Mouse (Mus musculus): ENCODE measurements around the gene Hoxa4.

The Hoxa4 gene

DNA sequence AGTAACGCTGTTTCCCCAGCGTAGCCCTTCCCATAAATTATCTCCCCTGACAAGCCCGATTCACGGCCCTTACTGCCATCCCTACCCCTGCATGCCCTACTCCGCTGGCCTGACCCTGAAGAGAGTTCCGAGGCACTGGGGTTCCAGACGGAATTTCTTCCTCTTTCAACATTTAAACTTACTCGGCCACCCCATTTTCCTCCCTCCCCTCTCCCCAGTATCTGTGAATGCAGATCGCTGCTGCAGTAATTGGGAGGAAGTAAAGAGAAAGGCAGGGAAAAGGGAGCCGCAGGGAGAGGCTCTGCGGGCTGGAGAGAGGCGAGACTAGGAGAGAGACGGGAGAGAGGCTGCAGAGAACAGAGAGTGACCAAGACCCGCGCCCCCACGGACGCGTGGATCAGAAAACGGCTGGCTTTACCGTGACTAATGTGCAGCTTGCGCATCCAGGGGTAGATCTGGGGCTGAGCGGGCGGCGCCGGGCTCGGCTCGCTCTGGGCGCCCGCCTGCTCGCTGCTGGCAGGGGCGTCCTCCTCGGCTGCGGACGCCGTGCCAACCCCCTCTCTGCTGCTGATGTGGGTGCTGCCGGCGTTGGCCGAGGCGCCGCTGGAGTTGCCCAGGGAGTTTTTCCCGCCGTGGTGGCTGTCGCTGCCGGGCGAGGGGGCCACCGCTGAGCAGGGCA, 12.0 kb upstream of the Hoxa4 start:
- DNase-seq (ENCODE audit: low spot score): no peak

DNA sequence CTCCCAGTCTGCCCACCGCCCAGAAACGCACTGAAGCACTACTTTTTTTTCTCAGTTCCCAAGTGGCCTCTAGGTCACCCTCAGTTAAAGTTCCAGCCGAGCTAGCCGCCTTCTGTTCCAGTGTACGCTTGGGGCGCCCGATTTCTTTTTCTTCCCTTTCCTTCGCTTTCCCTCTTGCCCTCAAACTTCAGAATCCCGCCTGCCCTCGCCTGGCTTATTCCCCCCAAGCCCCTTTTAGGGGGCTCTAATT, 11.5 kb upstream of the Hoxa4 start:
- DNase-seq (ENCODE audit: low spot score): no peak

DNA sequence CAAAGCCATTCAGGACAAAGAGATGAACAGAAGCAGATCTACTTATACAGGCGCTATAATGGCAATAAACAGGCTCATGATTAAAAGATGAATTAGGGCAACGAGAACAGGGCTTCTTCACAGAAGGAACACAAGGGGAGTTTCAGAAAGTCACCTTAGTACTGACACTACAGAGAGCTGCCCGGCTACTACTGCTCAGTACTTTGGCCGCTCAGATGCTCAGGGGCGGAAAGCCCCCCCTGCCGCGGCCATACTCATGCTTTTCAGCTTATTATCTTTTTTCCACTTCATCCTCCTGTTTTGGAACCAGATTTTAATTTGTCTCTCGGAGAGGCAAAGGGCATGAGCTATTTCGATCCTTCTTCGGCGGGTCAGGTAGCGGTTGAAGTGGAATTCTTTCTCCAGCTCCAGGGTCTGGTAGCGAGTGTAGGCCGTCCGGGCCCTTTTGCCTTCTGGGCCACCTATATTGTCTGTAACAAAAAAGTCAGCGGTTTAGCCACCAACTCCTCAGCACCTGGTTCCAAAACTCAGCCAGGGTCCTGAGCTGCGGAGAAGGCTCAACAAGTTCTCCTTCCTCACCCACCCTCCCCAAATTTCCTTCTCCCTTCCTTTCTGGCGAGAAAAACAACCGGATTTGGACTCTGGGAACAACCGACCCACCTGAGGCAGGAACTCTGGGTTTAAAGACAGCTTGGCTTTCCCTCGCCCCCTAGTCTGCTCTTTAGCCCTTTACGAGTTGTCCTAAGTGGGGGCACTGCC, 11.0 kb upstream of the Hoxa4 start:
- DNase-seq (ENCODE audit: low spot score): no peak

DNA sequence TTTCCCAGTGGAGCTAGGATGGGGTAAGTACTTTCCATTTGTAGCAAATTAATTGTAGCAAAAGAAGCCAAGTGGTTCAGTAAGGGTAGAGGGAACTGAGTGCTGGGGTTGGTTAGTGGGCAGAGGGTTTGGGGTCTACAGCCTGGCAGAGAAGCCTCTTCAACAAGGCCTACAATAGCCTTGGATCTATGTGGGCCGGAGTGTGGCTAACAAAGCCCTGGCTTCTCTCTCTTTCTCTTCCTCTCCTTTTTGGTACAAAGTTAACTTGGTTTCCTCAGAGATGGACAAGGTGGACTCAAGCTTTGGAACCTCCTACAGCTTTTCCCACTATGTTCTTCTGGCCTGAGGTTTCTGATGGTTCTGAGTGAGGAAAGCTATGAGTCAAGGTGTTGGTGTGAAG, 9.7 kb upstream of the Hoxa4 start:
- no peak for DNase-seq (ENCODE audit: low spot score)

- DNase-seq (ENCODE audit: low spot score): no peak
Observed at GRCm38 (mm10) chr6:52200751-52201250, 9.2 kb upstream of the Hoxa4 start.

DNA sequence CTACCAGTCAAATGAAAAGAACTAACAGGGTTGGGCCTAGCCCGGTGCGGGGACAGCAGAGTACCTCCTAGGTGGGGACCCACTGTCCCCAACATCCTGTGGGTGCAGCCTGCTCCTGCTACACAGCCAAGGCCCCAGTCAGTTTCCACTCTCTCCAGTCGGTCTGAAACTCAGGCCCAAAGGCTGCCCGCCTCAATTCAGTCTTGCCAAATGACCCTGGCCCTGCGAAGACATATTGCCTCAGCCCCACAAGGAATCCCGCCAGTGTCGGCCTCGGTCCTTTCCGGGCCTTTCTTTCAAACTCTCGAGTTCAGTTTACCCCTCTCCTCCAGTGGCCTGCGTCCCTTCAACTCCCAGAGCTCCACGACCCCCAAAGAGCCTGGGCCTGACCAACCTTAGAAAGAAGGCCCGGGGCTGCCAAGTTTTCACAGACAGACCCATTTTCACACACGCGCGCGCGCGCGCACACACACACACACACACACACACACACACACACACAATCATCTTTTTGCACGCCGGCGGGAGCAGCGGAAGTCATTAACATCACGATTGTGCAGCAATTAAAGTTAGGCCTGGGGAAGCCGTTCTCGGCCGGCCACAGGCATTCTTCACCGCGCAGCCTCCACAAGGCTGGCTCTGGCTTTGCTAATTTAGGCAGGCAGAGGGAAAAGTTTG, 8.7 kb upstream of the Hoxa4 start:
- DNase-seq (ENCODE audit: low spot score): no peak

- no peak for DNase-seq (ENCODE audit: low spot score)
Observed at GRCm38 (mm10) chr6:52197271-52197670, 5.7 kb upstream of the Hoxa4 start.

GRCm38 (mm10) chr6:52196811-52197210, 5.3 kb upstream of the Hoxa4 start:
- no peak for DNase-seq (ENCODE audit: low spot score)

- DNase-seq (ENCODE audit: low spot score): no peak
Observed at GRCm38 (mm10) chr6:52194690-52195089, 3.1 kb upstream of the Hoxa4 start.

DNA sequence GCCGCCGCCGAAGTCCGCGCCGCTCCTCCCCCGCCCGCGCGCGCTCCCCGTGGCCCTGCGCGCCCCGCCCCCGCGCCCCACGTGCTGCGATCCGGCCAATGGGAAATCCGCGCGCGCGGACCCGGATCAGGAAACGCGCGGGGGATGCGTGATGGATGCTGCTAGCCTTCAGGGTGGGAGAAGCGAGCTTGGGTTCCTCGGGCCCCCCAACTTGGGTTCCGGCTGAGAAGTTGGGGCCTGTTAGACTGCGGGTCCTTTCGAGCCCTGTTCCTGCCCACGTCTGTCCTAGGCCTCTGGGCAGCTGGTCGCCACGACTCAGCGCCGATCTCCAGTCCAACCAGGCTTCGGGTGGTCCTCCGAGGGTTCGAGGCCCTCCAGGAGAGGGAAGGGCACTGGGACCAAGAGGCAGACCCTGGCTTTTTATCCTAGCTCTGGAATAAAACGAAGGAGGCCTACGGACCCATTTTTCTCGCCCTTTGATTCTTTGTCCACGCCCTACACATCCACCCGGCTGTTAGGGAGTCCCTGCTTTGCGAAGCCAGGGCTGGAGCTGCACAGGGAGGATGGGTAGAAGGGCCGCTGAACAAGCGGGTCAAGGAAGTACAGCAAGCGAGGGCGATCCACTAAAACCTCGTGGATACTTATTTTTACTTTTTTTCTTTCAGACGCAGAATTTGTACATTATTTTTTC, 452 bp upstream of the Hoxa4 start:
- peak; percentile 58 for DNase-seq (ENCODE audit: low spot score)

GRCm38 (mm10) chr6:52190410-52190809, 1.1 kb downstream of the Hoxa4 start:
- DNase-seq (ENCODE audit: low spot score): no peak

DNA sequence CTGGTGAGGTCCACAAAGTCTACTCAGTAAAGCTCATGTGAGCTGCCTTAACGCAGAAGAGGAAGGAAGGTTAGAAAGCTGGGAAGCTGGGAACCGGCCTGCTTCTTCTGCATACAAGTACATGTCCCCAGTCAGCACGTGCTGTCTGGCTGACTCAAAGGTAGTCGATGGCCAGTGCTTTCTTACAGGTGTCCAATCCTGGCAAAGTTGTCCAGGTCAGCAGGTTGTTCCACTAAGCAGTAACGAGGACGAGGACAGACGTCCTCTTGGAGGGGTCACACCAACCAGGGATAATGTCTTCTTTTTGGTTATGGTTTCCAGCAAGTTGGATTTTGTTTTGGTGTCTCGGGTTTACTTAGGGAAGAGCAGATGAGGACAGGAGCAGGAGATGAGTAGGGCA, 1.6 kb downstream of the Hoxa4 start:
- DNase-seq (ENCODE audit: low spot score): no peak

- no peak for DNase-seq (ENCODE audit: low spot score)
Observed at GRCm38 (mm10) chr6:52189172-52189591, 2.4 kb downstream of the Hoxa4 start.

DNA sequence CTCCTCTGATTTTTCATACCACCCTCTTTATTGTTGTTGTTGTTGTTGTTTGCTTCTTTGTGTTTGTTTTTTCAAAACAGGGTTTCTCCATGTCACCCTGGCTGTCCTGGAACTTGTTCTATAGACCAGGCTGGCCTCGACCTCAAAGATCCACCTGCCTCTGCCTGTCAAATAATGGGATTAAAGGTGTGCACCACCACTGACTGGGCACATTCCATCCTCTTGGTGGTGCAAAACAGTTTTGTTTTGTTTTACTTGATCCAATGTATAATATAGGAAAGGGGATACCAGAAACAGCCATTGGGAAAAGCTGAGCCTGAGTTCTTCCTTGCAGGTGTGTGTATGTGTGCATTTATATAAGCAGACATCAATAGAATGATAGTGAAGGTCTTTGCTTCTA, 5.1 kb downstream of the Hoxa4 start:
- DNase-seq (ENCODE audit: low spot score): no peak

GRCm38 (mm10) chr6:52185834-52186233, 5.7 kb downstream of the Hoxa4 start:
- DNase-seq (ENCODE audit: low spot score): no peak

DNA sequence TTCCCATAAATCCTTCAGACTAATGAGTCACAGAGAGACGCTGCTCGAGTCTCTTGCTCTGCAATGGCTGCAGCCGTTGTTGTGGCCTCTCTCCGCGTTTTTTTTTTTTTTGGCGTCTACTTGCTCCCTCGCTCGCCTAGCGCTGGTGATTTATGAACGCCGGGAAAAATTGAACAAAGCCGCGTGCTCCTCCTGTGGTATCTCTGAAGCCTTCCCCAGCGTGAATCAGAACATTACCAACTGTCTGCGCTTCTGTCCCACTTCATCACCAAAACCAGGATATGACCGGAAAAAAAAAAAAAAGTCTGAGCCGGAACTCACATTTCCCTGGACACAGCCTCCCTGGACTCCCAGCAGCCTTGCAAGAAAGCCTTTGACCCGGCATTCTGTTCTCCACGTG, 6.3 kb downstream of the Hoxa4 start:
- DNase-seq (ENCODE audit: low spot score): no peak

- no peak for DNase-seq (ENCODE audit: low spot score)
Observed at GRCm38 (mm10) chr6:52184668-52185067, 6.9 kb downstream of the Hoxa4 start.

DNA sequence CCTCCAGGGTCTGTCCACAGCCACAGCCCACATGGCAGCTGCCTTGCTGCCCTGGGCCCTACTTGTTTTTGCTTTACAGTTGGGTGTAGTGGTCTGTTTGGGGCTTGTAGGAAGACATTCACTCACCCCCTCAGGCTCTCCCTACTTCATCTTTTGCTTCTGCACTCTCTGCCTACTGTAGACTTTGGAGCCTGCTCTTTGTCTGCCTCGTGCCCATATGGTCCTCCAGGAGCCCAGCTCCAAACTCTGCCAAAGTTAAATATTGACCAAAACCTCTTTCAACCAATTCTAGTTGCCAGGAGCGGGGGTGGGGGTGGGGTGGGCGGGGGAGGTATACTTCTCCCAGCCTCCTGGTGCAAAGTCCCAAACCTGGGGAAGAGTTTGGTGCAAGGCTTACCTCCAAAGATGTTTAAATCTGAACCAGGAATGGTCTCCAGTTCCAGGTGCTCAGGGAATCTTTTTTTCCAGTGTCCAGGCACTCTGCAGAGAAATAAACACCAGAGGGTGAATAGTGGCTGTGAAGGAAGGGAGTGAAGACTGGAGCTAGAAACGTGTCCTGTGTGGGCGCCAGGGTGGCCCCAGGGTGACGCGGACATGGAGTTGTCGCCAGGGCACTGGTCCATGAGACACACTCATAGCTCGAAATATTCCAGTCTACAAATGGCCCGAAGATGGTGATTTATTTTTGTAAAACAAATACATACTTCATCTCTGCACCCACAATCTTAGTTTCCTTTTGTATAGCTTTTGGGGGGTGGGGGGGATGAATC, 8.1 kb downstream of the Hoxa4 start:
- no peak for DNase-seq (ENCODE audit: low spot score)

- no peak for DNase-seq (ENCODE audit: low spot score)
Observed at GRCm38 (mm10) chr6:52182793-52183192, 8.8 kb downstream of the Hoxa4 start.

DNA sequence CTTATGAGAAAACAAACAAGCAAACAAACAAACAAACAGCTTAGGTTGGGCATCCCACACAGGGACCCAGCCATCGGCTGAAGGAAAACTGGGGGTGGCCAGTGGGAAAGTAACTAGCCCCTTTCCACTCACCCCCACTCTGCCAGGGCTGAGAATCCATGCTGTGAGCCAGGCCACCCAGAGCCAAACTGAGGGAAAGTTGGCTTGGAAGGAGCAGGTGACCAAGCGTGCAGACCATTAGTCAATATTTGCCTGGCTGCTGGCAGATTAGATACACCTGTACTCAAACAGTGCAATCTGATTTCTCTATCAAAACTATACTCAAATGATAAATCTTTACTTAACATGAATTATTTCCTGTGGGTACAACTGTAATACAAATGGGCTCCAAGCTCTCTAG, 9.5 kb downstream of the Hoxa4 start:
- DNase-seq (ENCODE audit: low spot score): no peak

- DNase-seq (ENCODE audit: low spot score): no peak
Observed at GRCm38 (mm10) chr6:52180726-52181125, 10.8 kb downstream of the Hoxa4 start.

GRCm38 (mm10) chr6:52180213-52180710, 11.3 kb downstream of the Hoxa4 start:
- no peak for DNase-seq (ENCODE audit: low spot score)
